Mouse (Mus musculus) lung, adult 2 months (tissue): Measurements from ENCODE around the gene Acads. TPM values are rescaled to one million over a fixed set of nuclear protein-coding genes. Genes with fewer than 3 reads are reported as not detected.

Experiments used
- DNase-seq: peaks from one replicate; pipeline ENCODE4 v3.0.0; 2022
- H3K4me1 ChIP-seq: fragments of 200-500 bp; 2 replicates; pipeline ENCODE4 v1.6.1; 2011; ENCODE audit warnings: low read length; ENCODE audit not compliant: control insufficient read depth, insufficient read depth
- H3K4me3 ChIP-seq: fragments of 200-500 bp; replicated peaks from 2 replicates; pipeline ENCODE3; 2011; ENCODE audit warnings: low read depth, mild to moderate bottlenecking, control low read depth, low read length; ENCODE audit errors: extremely low read depth
- CTCF ChIP-seq: fragments of 200-500 bp; IDR thresholded peaks from 2 replicates; pipeline ENCODE4 v1.5.1; 2011; ENCODE audit warnings: mild to moderate bottlenecking, low read length, control low read depth; ENCODE audit not compliant: insufficient read depth
- POLR2A ChIP-seq: fragments of 200-500 bp; IDR thresholded peaks from 2 replicates; pipeline ENCODE4 v1.6.1; 2011; ENCODE audit warnings: low read depth, mild to moderate bottlenecking, control low read depth, low read length, borderline replicate concordance; ENCODE audit errors: extremely low read depth
- WGBS: fragments of 180-500 bp; shearing (Covaris S2); methylation state at CpG from one replicate; pipeline ENCODE4 v1.1.7; 2018; 5-methylcytosine and 5-hydroxymethylcytosine counted together
- polyA plus RNA-seq: library from polyadenylated mRNA; depleted of rRNA; stranded (reverse); fragments of >200 nt; gene quantifications from 2 replicates; pipeline ENCODE4 v1.2.3, GENCODE M21; 2012

Acads gene
- polyA plus RNA-seq, 1 experiment, result 54.3 TPM

GRCm38 (mm10) chr5:115099991-115100390 is 19.2 kb downstream of the Acads start:
- Histone ChIP-seq H3K4me3 (no peak overlapping the region), H3K4me1 (0 out of 2 replicates have a peak, but pooled peaks cover 4% of the 10 kb centered on the region)
- 52% methylated on average over 9 of the region's 9 CpGs for WGBS
- no peak for TF ChIP-seq POLR2A
- no peak for TF ChIP-seq CTCF
- DNase-seq, result no peak

GRCm38 (mm10) chr5:115099530-115099929 is 19.6 kb downstream of the Acads start:
- TF ChIP-seq CTCF (no peak), POLR2A (no peak)
- 70% methylated on average over 5 of the region's 5 CpGs for WGBS
- Histone ChIP-seq H3K4me3 (no peak overlapping the region), H3K4me1 (0 out of 2 replicates have a peak, but pooled peaks cover 4% of the 10 kb centered on the region)
- DNase-seq, result no peak

- 93% methylated on average over 8 of the region's 8 CpGs for WGBS
Measured at GRCm38 (mm10) chr5:115098195-115098594, 21.0 kb downstream of the Acads start, which contains the start of gene Gm10401. TSS of gene Gm10401 (minus strand) at chr5:115098295.

GRCm38 (mm10) chr5:115091776-115092175 is 27.4 kb downstream of the Acads start:
- 86% methylated on average over 6 of the region's 6 CpGs for WGBS
- Histone ChIP-seq H3K4me1 (no peaks in the 10 kb centered on the region), H3K4me3 (no peak overlapping the region)
- no peak for DNase-seq
- TF ChIP-seq CTCF (no peak), POLR2A (no peak)

More at GRCm38 (mm10) chr5:115098195-115098594, 21.0 kb downstream of the Acads start, which contains the start of gene Gm10401:
- no peak for DNase-seq
- Histone ChIP-seq H3K4me1 (0 out of 2 replicates have a peak, but pooled peaks cover 4% of the 10 kb centered on the region), H3K4me3 (no peak within 1 kb of the TSS)
- TF ChIP-seq POLR2A, result no peak
- no peak for TF ChIP-seq CTCF

- WGBS, result 60% methylated on average over 3 of the region's 3 CpGs
- H3K4me1 ChIP-seq, result no peaks in the 10 kb centered on the region
- no peak overlapping the region for H3K4me3 ChIP-seq
- DNase-seq, result no peak
- no peak for TF ChIP-seq CTCF
- TF ChIP-seq POLR2A, result no peak
Measured at GRCm38 (mm10) chr5:115091015-115091414, 28.1 kb downstream of the Acads start.

GRCm38 (mm10) chr5:115089592-115090268 is 29.4 kb downstream of the Acads start:
- 93% methylated on average over 5 of the region's 5 CpGs for WGBS
- no peak overlapping the region for H3K4me3 ChIP-seq
- TF ChIP-seq POLR2A (no peak), CTCF (no peak)
- DNase-seq, result no peak
- H3K4me1 ChIP-seq, result no peaks in the 10 kb centered on the region

GRCm38 (mm10) chr5:115085675-115086074 is 33.5 kb downstream of the Acads start:
- Histone ChIP-seq H3K4me3 (no peak overlapping the region), H3K4me1 (no peaks in the 10 kb centered on the region)
- TF ChIP-seq CTCF, result no peak
- TF ChIP-seq POLR2A, result no peak
- WGBS, result 96% methylated on average over 2 of the region's 2 CpGs
- DNase-seq, result no peak

GRCm38 (mm10) chr5:115083492-115083891 is 35.7 kb downstream of the Acads start:
- H3K4me1 ChIP-seq, result no peaks in the 10 kb centered on the region
- WGBS, result 74% methylated on average over 6 of the region's 6 CpGs
- no peak for TF ChIP-seq POLR2A
- no peak for TF ChIP-seq CTCF

GRCm38 (mm10) chr5:115081636-115082035 is 37.5 kb downstream of the Acads start:
- no peak overlapping the region for H3K4me3 ChIP-seq
- H3K4me1 ChIP-seq, result no peaks in the 10 kb centered on the region
- DNase-seq, result no peak
- TF ChIP-seq CTCF (no peak), POLR2A (no peak)
- WGBS, result 82% methylated on average over 5 of the region's 5 CpGs

More at GRCm38 (mm10) chr5:115083492-115083891, 35.7 kb downstream of the Acads start:
- H3K4me3 ChIP-seq, result no peak overlapping the region
- DNase-seq, result no peak
